Mouse (Mus musculus) limb, embryonic 15.5 days (tissue): ENCODE data around the gene Adamts18. TPM values are rescaled to one million over a fixed set of nuclear protein-coding genes. Genes with fewer than 3 reads are reported as not detected.

Source experiments
- ATAC-seq: fragments of 200-750 bp; cut with Nextera tagmentation; 2 replicates; pipeline ENCODE4 v1.8.0; 2017; ENCODE audit warnings: low read depth, moderate TSS enrichment; ENCODE audit not compliant: insufficient number of reproducible peaks, low FRiP score, low TSS enrichment
- H3K27ac ChIP-seq: fragments of 300-500 bp; sonication (generic); 2 replicates; pipeline ENCODE4 v1.5.1; 2015; ENCODE audit warnings: moderate library complexity, mild to moderate bottlenecking, inconsistent platforms
- H3K27me3 ChIP-seq: fragments of 300-500 bp; sonication (generic); 2 replicates; pipeline ENCODE4 v1.6.1; 2015; ENCODE audit warnings: inconsistent platforms
- H3K36me3 ChIP-seq: fragments of 300-500 bp; sonication (generic); 2 replicates; pipeline ENCODE4 v1.6.1; 2015; ENCODE audit warnings: inconsistent platforms
- H3K4me1 ChIP-seq: fragments of 300-500 bp; sonication (generic); 2 replicates; pipeline ENCODE4 v1.6.1; 2015; ENCODE audit warnings: inconsistent platforms
- H3K4me2 ChIP-seq: fragments of 300-500 bp; sonication (generic); 2 replicates; pipeline ENCODE4 v1.6.1; 2015; ENCODE audit warnings: mild to moderate bottlenecking, inconsistent platforms
- H3K4me3 ChIP-seq: fragments of 300-500 bp; sonication (generic); 2 replicates; pipeline ENCODE4 v1.5.1; 2015; ENCODE audit warnings: mild to moderate bottlenecking, inconsistent platforms
- H3K9ac ChIP-seq: fragments of 300-500 bp; sonication (generic); 2 replicates; pipeline ENCODE4 v1.6.1; 2015; ENCODE audit warnings: inconsistent platforms
- H3K9me3 ChIP-seq: fragments of 300-500 bp; sonication (generic); 2 replicates; pipeline ENCODE4 v1.6.1; 2016; ENCODE audit warnings: inconsistent platforms
- WGBS: fragments of 180-500 bp; shearing (Covaris S2); methylation state at CpG from one replicate; pipeline ENCODE4 v1.1.7; 2015; 5-methylcytosine and 5-hydroxymethylcytosine counted together
- polyA plus RNA-seq: library from polyadenylated mRNA; unstranded; fragments of >200 nt; fragmentation: Nextera tagmentation; extraction: Ambion mirVana; gene quantifications from 2 replicates; pipeline ENCODE4 v1.2.1, GENCODE M21; 2015

Adamts18 gene
- polyA plus RNA-seq = 2.9 and 3.6 TPM in 2 replicates

DNA sequence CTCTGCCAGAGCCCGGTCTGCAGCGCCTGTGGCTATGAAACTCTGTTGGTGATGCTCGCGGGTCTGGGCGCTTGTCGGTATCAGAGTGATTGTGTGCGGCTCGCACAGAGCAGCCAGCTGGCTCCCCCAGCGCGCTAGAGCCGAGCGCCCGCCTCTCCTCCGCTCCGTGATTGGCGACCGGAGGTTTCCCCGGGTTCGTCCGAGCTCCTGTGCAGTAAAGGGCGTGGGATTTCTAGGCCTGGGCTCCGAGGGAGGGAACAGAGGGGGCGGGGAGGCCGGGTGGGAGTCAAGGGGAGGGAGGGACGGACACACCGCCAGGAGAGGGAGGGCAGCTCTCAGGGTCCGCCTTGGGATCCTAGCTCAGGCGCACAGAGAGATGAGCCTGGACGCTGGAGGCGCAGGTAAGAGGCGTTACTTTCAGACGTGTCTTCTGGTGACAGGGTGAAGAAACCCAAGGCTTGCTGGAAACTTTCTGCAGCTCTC is at the start of gene Adamts18:
Adamts18 (minus strand) TSS at position 86 of the 483 bp plus-strand sequence.
- Histone ChIP-seq H3K36me3 (no peaks in the 10 kb centered on the region), H3K27me3 (peaks cover 64% of the 10 kb centered on the region)
- WGBS = under 1% methylated on average over 31 of the region's 32 CpGs

DNA sequence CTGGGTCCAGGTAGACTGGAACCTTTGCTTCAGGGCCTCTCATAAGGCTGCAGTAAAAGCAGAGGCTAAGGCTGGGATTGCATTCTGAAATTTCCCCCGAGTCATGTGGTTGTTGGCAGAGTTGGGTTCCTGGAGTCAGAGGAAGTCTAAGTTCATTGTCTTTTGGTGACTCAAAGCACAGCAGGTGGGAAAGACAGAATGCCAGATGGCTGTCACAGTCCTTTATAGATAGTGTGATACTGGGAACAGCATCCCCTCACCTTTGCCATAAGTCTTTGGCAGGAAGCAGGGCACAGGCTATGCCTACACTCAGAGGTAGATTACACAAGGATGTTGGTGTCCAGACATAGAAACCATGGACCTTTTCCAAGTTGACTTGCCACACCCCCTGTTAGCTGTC is 47.9 kb upstream of the Adamts18 start:
- Histone ChIP-seq H3K4me3 (no peak overlapping the region), H3K9me3 (no peaks in the 10 kb centered on the region), H3K27me3 (no peaks in the 10 kb centered on the region), H3K9ac (no peak overlapping the region), H3K4me1 (no peaks in the 10 kb centered on the region), H3K4me2 (no peak overlapping the region), H3K36me3 (no peaks in the 10 kb centered on the region), H3K27ac (no peak overlapping the region)
- WGBS = 83% methylated on average over 1 of the region's 1 CpGs
- no peak for ATAC-seq

More for the DNA sequence above, at the start of gene Adamts18:
- Histone ChIP-seq H3K4me1 (peaks cover 11% of the 10 kb centered on the region), H3K9me3 (no peaks in the 10 kb centered on the region), H3K4me2 (peak within 1 kb of the TSS; percentile 90), H3K4me3 (peak within 1 kb of the TSS; percentile 45), H3K27ac (no peak within 1 kb of the TSS), H3K9ac (peak within 1 kb of the TSS; percentile 26)
- no peak for ATAC-seq

DNA sequence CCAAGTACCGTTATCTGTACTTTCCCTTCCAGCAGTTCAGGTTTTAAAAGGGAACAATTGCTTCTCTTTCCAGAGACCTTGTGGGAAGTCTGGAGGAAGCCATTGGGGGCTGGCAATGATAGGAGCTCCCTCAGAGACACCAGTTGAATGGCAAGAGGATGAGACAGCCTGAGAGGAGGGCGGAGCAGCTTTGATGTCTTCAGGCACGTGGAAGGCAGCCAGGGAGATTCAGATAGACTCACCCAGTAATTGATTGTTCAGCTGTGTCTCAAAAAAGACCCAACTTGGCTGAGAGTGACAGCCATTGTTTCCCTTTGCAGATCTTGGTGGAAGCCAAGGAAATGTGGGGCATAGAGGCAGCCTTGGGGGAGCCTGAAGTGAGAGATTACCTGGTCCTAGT is 42.8 kb upstream of the Adamts18 start:
- 59% methylated on average over 3 of the region's 3 CpGs for WGBS
- no peaks in the 10 kb centered on the region for H3K4me1 ChIP-seq
- H3K36me3 ChIP-seq = no peaks in the 10 kb centered on the region
- no peak overlapping the region for H3K4me3 ChIP-seq
- no peak overlapping the region for H3K9ac ChIP-seq
- no peaks in the 10 kb centered on the region for H3K9me3 ChIP-seq
- H3K4me2 ChIP-seq = no peak overlapping the region
- no peak overlapping the region for H3K27ac ChIP-seq
- ATAC-seq = no peak
- H3K27me3 ChIP-seq = no peaks in the 10 kb centered on the region

DNA sequence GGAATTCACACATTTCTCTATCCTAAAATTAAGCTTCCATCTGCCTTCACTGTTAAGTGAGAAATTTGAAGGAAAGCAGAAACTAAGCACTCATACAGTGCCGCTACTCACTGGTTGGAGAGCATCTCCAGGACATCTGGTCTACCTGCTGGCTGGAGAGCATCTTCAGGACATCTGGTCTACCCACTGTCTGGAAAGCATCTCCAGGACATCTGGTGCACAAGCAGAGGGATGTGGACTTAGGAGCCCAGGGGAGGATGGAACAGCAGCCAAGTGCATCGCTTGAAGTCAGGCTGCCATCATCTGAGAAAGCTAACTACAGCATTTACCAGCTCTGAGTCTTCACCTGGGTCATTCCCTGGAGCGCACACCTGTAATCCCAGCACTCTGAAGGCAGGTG is 38.0 kb upstream of the Adamts18 start:
- no peaks in the 10 kb centered on the region for H3K4me1 ChIP-seq
- H3K27me3 ChIP-seq = no peaks in the 10 kb centered on the region
- H3K9ac ChIP-seq = no peak overlapping the region
- ATAC-seq = no peak
- WGBS = 89% methylated on average over 3 of the region's 3 CpGs
- no peak overlapping the region for H3K27ac ChIP-seq
- H3K4me3 ChIP-seq = no peak overlapping the region
- no peaks in the 10 kb centered on the region for H3K36me3 ChIP-seq
- no peak overlapping the region for H3K4me2 ChIP-seq
- no peaks in the 10 kb centered on the region for H3K9me3 ChIP-seq

DNA sequence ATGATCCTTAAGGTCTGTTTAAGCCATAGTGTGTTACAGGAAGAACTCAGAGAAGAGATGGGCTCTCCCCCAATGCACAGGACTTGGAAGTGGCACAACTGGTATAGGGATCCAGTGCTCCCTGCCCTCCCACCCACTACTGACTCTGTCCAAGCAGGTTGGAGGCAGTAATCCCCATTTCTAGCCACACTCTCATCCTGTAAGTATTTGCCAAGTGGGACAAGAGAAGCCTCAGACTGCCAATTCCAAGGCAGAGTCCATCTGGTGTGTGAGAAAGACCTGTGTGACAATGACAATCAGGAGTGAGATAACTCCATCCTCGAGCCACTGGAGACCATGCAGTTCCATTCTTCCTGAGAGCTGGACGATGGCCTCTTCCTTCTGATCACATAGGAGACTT is 36.6 kb upstream of the Adamts18 start:
- Histone ChIP-seq H3K27me3 (no peaks in the 10 kb centered on the region), H3K27ac (no peak overlapping the region), H3K9ac (no peak overlapping the region), H3K4me3 (no peak overlapping the region), H3K4me2 (no peak overlapping the region), H3K36me3 (no peaks in the 10 kb centered on the region), H3K9me3 (no peaks in the 10 kb centered on the region), H3K4me1 (no peaks in the 10 kb centered on the region)
- 74% methylated on average over 2 of the region's 2 CpGs for WGBS
- ATAC-seq = no peak

DNA sequence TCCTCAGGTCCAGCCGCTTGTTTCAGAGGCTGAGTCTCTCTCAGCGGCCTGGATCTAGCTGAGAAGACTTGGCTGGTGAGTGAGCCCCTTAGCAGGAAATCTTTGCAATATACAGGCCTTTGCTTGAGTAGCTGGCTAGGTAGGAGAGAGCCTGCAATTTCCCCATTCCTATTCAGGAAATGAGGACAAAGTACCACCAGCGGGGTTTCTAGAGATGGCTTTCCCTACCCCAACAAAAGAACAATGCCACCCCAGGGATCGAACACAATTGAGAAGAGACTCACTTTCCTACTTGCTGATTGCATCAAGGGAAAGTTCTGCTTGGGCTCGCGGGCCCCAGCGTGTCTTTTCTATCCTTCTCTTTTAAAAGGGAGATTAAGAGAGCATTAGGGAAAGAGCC is 35.5 kb upstream of the Adamts18 start:
- Histone ChIP-seq H3K9ac (no peak overlapping the region), H3K27ac (no peak overlapping the region), H3K36me3 (no peaks in the 10 kb centered on the region), H3K27me3 (no peaks in the 10 kb centered on the region), H3K9me3 (no peaks in the 10 kb centered on the region), H3K4me2 (no peak overlapping the region), H3K4me3 (no peak overlapping the region), H3K4me1 (no peaks in the 10 kb centered on the region)
- WGBS = 53% methylated on average over 7 of the region's 7 CpGs
- ATAC-seq = no peak

DNA sequence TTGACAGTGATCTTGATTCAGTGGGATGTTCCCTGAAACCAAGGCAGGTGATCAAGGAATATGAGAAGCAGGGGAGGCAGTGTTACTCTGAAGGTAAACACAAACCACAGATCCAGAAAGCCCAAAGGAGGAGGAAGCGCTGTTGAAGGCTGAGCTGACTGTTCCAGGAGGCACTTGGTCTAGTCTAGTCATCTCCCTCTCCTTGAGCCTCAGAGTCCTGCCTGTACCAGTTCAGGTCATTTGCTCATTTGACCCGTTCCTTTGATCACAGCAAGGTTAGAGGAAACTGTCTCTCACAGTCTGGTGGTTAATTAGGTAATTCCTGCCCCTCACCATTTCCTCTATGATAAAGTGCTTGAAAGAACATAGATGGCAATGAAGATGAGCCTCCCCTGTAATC is 34.0 kb upstream of the Adamts18 start:
- H3K27me3 ChIP-seq = no peaks in the 10 kb centered on the region

DNA sequence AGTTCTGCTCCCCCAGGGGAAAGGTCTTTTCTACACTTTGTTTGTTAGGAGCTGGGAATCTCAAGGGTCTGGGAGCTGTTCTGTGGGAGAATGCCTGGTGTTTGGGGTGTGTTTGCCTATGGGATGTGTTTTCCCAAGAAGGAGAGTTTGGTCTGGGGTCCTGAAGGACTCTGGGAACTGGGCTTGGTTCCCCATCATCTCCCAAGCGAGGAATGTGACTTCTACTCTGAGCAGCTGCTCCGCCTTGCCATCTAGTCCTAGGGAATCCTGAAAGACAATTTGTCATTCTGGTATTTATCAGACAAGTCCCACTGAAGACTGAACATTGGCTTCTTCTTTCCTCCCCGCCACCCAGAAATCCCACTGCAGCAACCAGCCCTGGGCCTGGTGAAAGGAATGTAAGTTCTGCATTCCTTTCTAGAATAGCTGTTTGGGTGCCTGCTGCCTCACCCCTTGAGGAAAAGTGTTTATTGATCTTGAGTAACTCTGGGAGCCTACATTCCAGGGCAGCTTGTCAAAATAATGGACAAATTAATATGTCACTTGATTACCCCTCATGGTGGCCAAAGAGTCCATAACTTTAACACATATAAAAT is 30.0 kb upstream of the Adamts18 start:
- H3K27ac ChIP-seq = no peak overlapping the region
- no peaks in the 10 kb centered on the region for H3K36me3 ChIP-seq
- no peaks in the 10 kb centered on the region for H3K27me3 ChIP-seq
- H3K4me2 ChIP-seq = no peak overlapping the region
- no peak overlapping the region for H3K9ac ChIP-seq
- no peak for ATAC-seq
- 0 out of 2 replicates have a peak, but pooled peaks cover 2% of the 10 kb centered on the region for H3K4me1 ChIP-seq
- 62% methylated on average over 3 of the region's 3 CpGs for WGBS
- no peaks in the 10 kb centered on the region for H3K9me3 ChIP-seq
- no peak overlapping the region for H3K4me3 ChIP-seq

More for the DNA sequence above, 34.0 kb upstream of the Adamts18 start:
- WGBS = 59% methylated on average over 2 of the region's 2 CpGs
- H3K36me3 ChIP-seq = no peaks in the 10 kb centered on the region
- H3K9ac ChIP-seq = no peak overlapping the region
- ATAC-seq = no peak
- H3K4me1 ChIP-seq = 0 out of 2 replicates have a peak, but pooled peaks cover 2% of the 10 kb centered on the region
- no peak overlapping the region for H3K27ac ChIP-seq
- no peaks in the 10 kb centered on the region for H3K9me3 ChIP-seq
- no peak overlapping the region for H3K4me2 ChIP-seq
- H3K4me3 ChIP-seq = no peak overlapping the region

DNA sequence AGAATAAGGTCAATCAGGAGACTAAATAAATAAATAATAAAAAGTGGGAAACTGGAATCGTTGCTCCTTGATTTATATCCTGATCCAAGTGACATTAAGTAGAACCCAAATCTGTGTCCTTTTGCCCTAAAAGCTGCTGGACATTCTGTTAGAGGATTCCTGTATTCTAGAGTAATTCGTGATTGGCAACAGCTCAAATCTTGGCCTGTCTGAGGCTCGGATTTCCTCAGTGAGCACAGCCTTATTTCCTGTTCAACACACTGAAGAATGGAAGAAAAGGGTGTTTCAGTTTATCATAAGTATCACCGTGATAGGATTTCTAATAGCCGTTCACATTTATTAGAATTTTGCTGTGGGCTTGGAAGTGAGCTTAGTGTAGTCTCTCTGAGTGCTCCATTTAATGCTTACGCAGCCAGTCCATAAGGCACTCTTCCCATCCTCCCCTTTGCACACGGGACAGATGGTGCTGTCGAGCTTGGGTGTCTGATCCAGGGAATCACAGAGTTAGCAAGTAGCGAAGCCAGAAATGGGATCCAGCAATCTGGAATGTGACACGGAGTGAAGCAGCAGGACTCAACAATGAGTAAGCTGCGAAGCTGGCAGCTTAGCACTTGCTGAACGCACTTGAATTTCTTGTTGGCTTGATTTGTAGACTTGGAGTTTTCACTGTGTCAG is 25.0 kb upstream of the Adamts18 start:
- WGBS = 72% methylated on average over 12 of the region's 12 CpGs
- Histone ChIP-seq H3K27me3 (0 out of 2 replicates have a peak, but pooled peaks cover 4% of the 10 kb centered on the region), H3K9ac (no peak overlapping the region), H3K4me3 (no peak overlapping the region), H3K4me1 (0 out of 2 replicates have a peak, but pooled peaks cover 2% of the 10 kb centered on the region), H3K27ac (no peak overlapping the region), H3K4me2 (no peak overlapping the region), H3K36me3 (no peaks in the 10 kb centered on the region), H3K9me3 (no peaks in the 10 kb centered on the region)
- ATAC-seq = no peak

DNA sequence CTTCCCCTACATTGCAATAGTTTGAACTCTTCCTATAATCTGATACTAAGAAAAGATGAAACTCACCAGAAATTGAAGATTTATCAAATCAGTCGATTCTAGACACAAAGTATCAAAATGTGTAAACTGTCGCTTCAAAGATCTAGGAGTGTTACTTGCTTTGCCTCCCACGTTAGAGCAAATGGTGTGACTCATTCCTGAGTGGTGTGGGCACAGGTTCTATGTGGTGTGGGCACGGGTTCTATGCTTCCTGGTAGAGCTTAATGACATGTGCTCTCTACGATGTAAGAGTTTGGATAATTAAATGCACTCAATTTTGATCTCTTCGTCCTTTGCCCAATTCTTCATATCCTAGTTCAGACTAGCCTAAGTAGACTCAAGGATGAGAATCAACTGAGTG is 23.9 kb upstream of the Adamts18 start:
- Histone ChIP-seq H3K4me1 (no peaks in the 10 kb centered on the region), H3K4me2 (no peak overlapping the region), H3K36me3 (no peaks in the 10 kb centered on the region), H3K9ac (no peak overlapping the region), H3K9me3 (no peaks in the 10 kb centered on the region), H3K4me3 (no peak overlapping the region), H3K27me3 (peaks cover 4% of the 10 kb centered on the region; the same call in 1 of the 2 replicates), H3K27ac (no peak overlapping the region)
- ATAC-seq = no peak
- 89% methylated on average over 6 of the region's 6 CpGs for WGBS

DNA sequence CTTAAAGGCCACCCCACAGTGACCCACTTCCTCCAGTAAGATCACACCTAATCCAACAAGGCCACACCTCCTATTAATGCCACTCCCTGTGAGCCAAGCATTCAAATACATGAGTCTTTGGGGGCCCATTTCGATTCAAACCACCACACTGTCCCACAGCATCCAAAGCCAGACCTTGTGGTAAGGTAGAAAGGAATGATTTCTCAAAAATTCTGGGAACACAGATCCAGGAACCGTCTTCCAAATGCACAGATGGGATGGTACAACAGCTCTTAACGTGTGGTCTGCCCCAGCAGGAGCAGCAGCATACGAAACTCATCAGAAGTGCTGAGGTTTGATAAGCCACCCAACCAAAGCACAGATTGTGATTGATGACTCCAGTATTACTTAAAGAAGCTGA is 18.0 kb upstream of the Adamts18 start:
- H3K27ac ChIP-seq = no peak overlapping the region
- peaks cover 3% of the 10 kb centered on the region; the same call in 1 of the 2 replicates for H3K4me1 ChIP-seq
- H3K27me3 ChIP-seq = peaks cover 4% of the 10 kb centered on the region; the same call in 1 of the 2 replicates
- H3K4me3 ChIP-seq = no peak overlapping the region
- WGBS = 79% methylated on average over 4 of the region's 4 CpGs
- ATAC-seq = no peak
- 0 out of 2 replicates have a peak, but pooled peaks cover 3% of the 10 kb centered on the region for H3K9me3 ChIP-seq
- no peak overlapping the region for H3K9ac ChIP-seq
- no peak overlapping the region for H3K4me2 ChIP-seq
- H3K36me3 ChIP-seq = no peaks in the 10 kb centered on the region
